Mouse (Mus musculus): ENCODE results near the gene Tln1.

DNA sequence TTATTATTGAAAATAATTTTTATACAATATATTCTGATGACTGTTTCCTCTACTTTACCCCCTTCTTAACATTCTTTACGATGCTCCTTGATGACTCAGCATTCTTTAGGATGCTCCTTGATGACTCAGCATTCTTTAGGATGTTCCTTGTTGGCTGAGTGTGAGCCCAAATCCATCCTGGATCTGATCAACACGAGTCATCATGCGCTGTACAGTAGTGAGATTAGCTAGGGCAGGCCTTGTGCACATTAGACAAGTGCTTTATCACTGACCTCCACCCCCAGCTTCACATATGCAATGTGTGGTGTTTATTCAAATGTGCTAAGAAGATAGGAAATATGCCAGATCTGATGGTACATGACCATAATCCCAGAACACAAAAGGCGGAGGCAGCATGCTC lies 35.7 kb upstream of the Tln1 start:
- TF ChIP-seq CTCF (IDR thresholded peaks at IDR 0.05; ENCODE audit: extremely low read depth, insufficient read length, insufficient replicate concordance, low read depth, low read length) (no peak), POLR2A (IDR thresholded peaks at IDR 0.05; ENCODE audit: low read depth, low read length) (no peak)
